Mouse (Mus musculus): ENCODE measurements around the gene 1700020L24Rik. TPM values are rescaled to one million over a fixed set of nuclear protein-coding genes. Genes with fewer than 3 reads are reported as not detected.
A peak's percentile ranks its signal among the peaks of the same experiment; 100 is the strongest.

The 1700020L24Rik gene
- not detected in 2 replicates for polyA plus RNA-seq (2015; fragmentation: Nextera tagmentation; extraction: Ambion mirVana)

GRCm38 (mm10) chr11:83437377-83437776, at the start of gene 1700020L24Rik:
TSS of gene 1700020L24Rik (plus strand) at chr11:83437677.
- Histone ChIP-seq H3K4me1 (replicated peaks) (0 out of 2 replicates have a peak, but pooled peaks cover 6% of the 10 kb centered on the region), H3K4me3 (replicated peaks) (no peak within 1 kb of the TSS), H3K9me3 (no peaks in the 10 kb centered on the region), H3K27me3 (peaks cover 30% of the 10 kb centered on the region), H3K4me2 (replicated peaks) (no peak within 1 kb of the TSS), H3K36me3 (no peaks in the 10 kb centered on the region), H3K9ac (replicated peaks) (no peak within 1 kb of the TSS), H3K27ac (no peak within 1 kb of the TSS)
- ATAC-seq, result no peak
- 96% methylated on average over 1 of the region's 1 CpGs for WGBS

GRCm38 (mm10) chr11:83393062-83393461, 44.4 kb upstream of the 1700020L24Rik start:
- H3K9me3 ChIP-seq, result no peaks in the 10 kb centered on the region
- ATAC-seq, result no peak
- H3K36me3 ChIP-seq, result peaks cover 65% of the 10 kb centered on the region
- peaks cover 14% of the 10 kb centered on the region for H3K4me1 ChIP-seq (replicated peaks)
- H3K9ac ChIP-seq (replicated peaks), result no peak overlapping the region
- H3K4me3 ChIP-seq (replicated peaks), result no peak overlapping the region
- H3K4me2 ChIP-seq (replicated peaks), result no peak overlapping the region
- 98% methylated on average over 4 of the region's 4 CpGs for WGBS
- no peak overlapping the region for H3K27ac ChIP-seq
- H3K27me3 ChIP-seq, result no peaks in the 10 kb centered on the region

DNA sequence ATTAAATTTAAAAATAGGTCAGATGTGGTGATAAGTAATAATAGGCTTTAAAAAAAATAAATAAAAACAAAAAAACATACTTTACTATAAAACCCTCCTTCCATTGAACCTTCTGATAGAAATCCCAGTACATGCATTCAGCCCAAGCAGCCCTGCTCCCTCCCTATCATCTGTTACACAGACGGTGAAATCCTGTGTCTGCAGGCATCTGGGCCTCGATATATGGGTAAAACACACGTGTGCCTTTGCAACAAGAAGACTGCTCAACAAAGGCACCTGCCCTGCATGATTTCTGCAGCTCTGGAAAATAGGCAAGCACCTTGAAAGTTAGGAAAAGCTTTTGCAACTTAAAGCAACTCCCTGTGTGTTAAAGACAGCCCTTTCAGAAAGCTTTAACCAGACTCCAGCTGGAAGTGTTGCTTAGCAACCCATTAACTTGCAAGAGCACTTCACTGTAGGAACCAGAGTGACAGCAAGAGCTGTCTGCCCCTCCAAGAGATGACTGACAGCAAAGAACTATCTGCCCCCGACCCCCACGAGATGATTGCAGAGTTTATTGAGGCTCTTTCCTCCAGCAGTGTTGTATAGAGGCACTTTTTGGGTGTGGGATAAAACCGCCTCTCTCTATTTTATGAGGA, 42.6 kb upstream of the 1700020L24Rik start:
- H3K4me3 ChIP-seq (replicated peaks), result no peak overlapping the region
- ATAC-seq, result peak; percentile 43; the same call in 1 of the 2 replicates
- peaks cover 14% of the 10 kb centered on the region for H3K4me1 ChIP-seq (replicated peaks)
- H3K9me3 ChIP-seq, result no peaks in the 10 kb centered on the region
- 12% methylated on average over 6 of the region's 6 CpGs for WGBS
- no peaks in the 10 kb centered on the region for H3K27me3 ChIP-seq
- no peak overlapping the region for H3K4me2 ChIP-seq (replicated peaks)
- H3K27ac ChIP-seq, result 0 out of 2 replicates have a peak overlapping the region, but pooled peaks have one; percentile 35
- peaks cover 67% of the 10 kb centered on the region for H3K36me3 ChIP-seq
- H3K9ac ChIP-seq (replicated peaks), result no peak overlapping the region

- Histone ChIP-seq H3K9ac (replicated peaks) (no peak overlapping the region), H3K4me1 (replicated peaks) (peaks cover 14% of the 10 kb centered on the region), H3K27me3 (no peaks in the 10 kb centered on the region), H3K4me2 (replicated peaks) (no peak overlapping the region), H3K4me3 (replicated peaks) (no peak overlapping the region), H3K36me3 (peaks cover 57% of the 10 kb centered on the region), H3K9me3 (no peaks in the 10 kb centered on the region), H3K27ac (no peak overlapping the region)
- ATAC-seq, result no peak
- 93% methylated on average over 7 of the region's 7 CpGs for WGBS
Observed at GRCm38 (mm10) chr11:83397626-83398025, 39.9 kb upstream of the 1700020L24Rik start.

GRCm38 (mm10) chr11:83398724-83399123, 38.8 kb upstream of the 1700020L24Rik start:
- 83% methylated on average over 5 of the region's 5 CpGs for WGBS
- no peaks in the 10 kb centered on the region for H3K27me3 ChIP-seq
- ATAC-seq, result no peak

GRCm38 (mm10) chr11:83403787-83404186, 33.7 kb upstream of the 1700020L24Rik start:
- 82% methylated on average over 7 of the region's 7 CpGs for WGBS
- Histone ChIP-seq H3K9ac (replicated peaks) (no peak overlapping the region), H3K27ac (no peak overlapping the region), H3K27me3 (no peaks in the 10 kb centered on the region), H3K9me3 (no peaks in the 10 kb centered on the region), H3K36me3 (peaks cover 34% of the 10 kb centered on the region), H3K4me3 (replicated peaks) (no peak overlapping the region), H3K4me1 (replicated peaks) (no peaks in the 10 kb centered on the region), H3K4me2 (replicated peaks) (no peak overlapping the region)
- ATAC-seq, result no peak

More at GRCm38 (mm10) chr11:83398724-83399123, 38.8 kb upstream of the 1700020L24Rik start:
- H3K27ac ChIP-seq, result no peak overlapping the region
- peaks cover 14% of the 10 kb centered on the region for H3K4me1 ChIP-seq (replicated peaks)
- no peaks in the 10 kb centered on the region for H3K9me3 ChIP-seq
- no peak overlapping the region for H3K4me3 ChIP-seq (replicated peaks)
- H3K4me2 ChIP-seq (replicated peaks), result no peak overlapping the region
- peaks cover 57% of the 10 kb centered on the region for H3K36me3 ChIP-seq
- no peak overlapping the region for H3K9ac ChIP-seq (replicated peaks)

DNA sequence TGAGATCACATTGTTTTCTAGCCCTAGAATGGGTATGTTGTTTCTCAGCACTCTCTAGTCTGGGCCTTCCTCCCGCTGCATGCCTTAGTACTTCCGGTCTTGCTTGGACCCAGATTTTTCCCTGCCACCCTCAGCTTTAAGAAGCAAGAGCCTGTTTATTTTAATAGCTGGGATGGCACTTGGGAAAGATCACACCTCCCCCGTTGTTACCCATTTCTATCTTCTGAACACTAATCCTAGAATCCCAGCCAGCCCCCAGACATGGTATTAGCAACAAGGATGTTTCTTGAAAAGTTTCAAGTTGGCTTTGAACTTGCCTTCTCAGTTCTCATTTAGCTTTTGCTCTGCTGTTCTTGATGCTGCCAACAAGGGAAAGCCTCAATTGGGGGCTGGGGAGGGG, 31.1 kb upstream of the 1700020L24Rik start:
- peaks cover 22% of the 10 kb centered on the region for H3K36me3 ChIP-seq
- H3K4me3 ChIP-seq (replicated peaks), result no peak overlapping the region
- no peak overlapping the region for H3K9ac ChIP-seq (replicated peaks)
- no peak for ATAC-seq
- 70% methylated on average over 3 of the region's 3 CpGs for WGBS
- H3K4me2 ChIP-seq (replicated peaks), result no peak overlapping the region
- no peak overlapping the region for H3K27ac ChIP-seq
- no peaks in the 10 kb centered on the region for H3K27me3 ChIP-seq
- H3K4me1 ChIP-seq (replicated peaks), result peaks cover 21% of the 10 kb centered on the region
- no peaks in the 10 kb centered on the region for H3K9me3 ChIP-seq

DNA sequence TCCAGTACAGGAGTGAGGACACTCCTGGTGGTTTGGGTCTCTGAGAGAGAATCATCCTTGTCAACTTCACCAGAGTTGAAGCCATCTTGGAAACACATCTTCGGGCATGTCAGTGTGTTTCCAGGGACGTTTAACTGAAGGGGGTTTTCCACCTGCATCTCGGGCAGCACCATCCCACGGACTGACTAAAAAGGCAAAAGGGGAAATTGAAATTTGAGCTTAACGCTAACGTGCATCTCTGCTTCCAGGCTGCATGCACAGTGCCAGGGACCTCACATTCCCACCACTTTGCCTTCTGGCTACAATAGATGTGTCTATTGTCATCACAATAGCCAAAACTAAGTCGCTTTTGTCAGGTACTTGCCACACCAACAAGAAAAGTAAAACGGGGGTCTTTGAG, 29.2 kb upstream of the 1700020L24Rik start:
- Histone ChIP-seq H3K9ac (replicated peaks) (no peak overlapping the region), H3K36me3 (peaks cover 11% of the 10 kb centered on the region), H3K27ac (no peak overlapping the region), H3K4me1 (replicated peaks) (peaks cover 30% of the 10 kb centered on the region), H3K27me3 (no peaks in the 10 kb centered on the region), H3K9me3 (no peaks in the 10 kb centered on the region), H3K4me2 (replicated peaks) (no peak overlapping the region), H3K4me3 (replicated peaks) (no peak overlapping the region)
- WGBS, result 49% methylated on average over 8 of the region's 8 CpGs
- ATAC-seq, result no peak

DNA sequence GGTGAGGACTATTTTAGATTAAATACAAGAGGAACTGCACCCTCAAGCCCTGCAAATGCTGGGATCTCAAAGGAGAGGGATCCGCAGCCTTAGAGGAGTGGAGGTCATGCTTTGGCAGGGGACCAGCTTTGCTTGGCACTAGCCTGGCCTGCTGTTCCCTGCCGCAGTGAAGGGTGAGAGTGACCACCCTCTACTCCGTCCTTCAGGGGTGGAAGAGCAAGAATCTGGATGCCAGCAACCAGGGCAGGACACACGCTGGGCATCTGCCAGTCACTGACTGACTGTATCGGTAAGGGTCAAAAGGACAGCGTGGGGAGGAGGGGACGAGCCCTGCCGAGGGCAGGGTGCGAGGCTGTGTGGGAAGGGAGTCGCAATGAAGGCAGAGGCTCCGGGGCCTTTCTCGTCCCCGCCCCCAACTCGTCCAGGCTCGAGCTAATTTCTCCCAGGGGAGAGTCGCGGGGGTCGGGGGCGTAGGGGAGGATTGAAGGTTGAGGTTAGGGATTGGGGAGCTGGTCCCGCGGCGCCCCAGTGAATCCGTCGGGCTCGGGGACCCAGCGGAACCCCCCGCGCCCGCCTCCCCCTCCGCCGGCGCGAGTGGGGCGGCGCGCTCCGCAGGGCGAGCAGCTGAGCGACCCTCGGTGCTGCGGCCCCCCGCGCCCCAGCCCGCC, 28.3 kb upstream of the 1700020L24Rik start, which contains the start of gene Rasl10b:
Gene Rasl10b (plus strand): TSS at position 51 of the 668 bp plus-strand sequence.
- Histone ChIP-seq H3K9ac (replicated peaks) (peak within 1 kb of the TSS; percentile 92), H3K4me1 (replicated peaks) (peaks cover 30% of the 10 kb centered on the region), H3K27me3 (no peaks in the 10 kb centered on the region), H3K27ac (peak within 1 kb of the TSS; percentile 59), H3K9me3 (no peaks in the 10 kb centered on the region), H3K4me2 (replicated peaks) (peak within 1 kb of the TSS; percentile 68), H3K4me3 (replicated peaks) (peak within 1 kb of the TSS; percentile 84), H3K36me3 (peaks cover under 1% of the 10 kb centered on the region)
- under 1% methylated on average over 25 of the region's 44 CpGs for WGBS
- peak; percentile 88 for ATAC-seq

GRCm38 (mm10) chr11:83409792-83410291, 27.6 kb upstream of the 1700020L24Rik start:
- ATAC-seq, result peak; percentile 73
- 2% methylated on average over 22 of the region's 40 CpGs for WGBS

GRCm38 (mm10) chr11:83410510-83410909, 27.0 kb upstream of the 1700020L24Rik start:
- 19% methylated on average over 6 of the region's 6 CpGs for WGBS
- Histone ChIP-seq H3K27ac (no peak overlapping the region), H3K36me3 (no peaks in the 10 kb centered on the region), H3K9me3 (no peaks in the 10 kb centered on the region), H3K4me2 (replicated peaks) (peak overlapping the region; percentile 68), H3K4me1 (replicated peaks) (peaks cover 30% of the 10 kb centered on the region), H3K4me3 (replicated peaks) (peak overlapping the region; percentile 84), H3K9ac (replicated peaks) (peak overlapping the region; percentile 92), H3K27me3 (no peaks in the 10 kb centered on the region)
- ATAC-seq, result no peak

More at GRCm38 (mm10) chr11:83409792-83410291, 27.6 kb upstream of the 1700020L24Rik start:
- Histone ChIP-seq H3K4me2 (replicated peaks) (peak overlapping the region; percentile 68), H3K9ac (replicated peaks) (peak overlapping the region; percentile 92), H3K9me3 (no peaks in the 10 kb centered on the region), H3K4me3 (replicated peaks) (peak overlapping the region; percentile 84), H3K27ac (peak overlapping the region; percentile 59), H3K36me3 (no peaks in the 10 kb centered on the region), H3K27me3 (no peaks in the 10 kb centered on the region), H3K4me1 (replicated peaks) (peaks cover 30% of the 10 kb centered on the region)

GRCm38 (mm10) chr11:83417080-83417479, 20.4 kb upstream of the 1700020L24Rik start:
- WGBS, result 13% methylated on average over 5 of the region's 5 CpGs
- Histone ChIP-seq H3K9me3 (no peaks in the 10 kb centered on the region), H3K27ac (no peak overlapping the region), H3K27me3 (peaks cover 49% of the 10 kb centered on the region), H3K4me1 (replicated peaks) (peaks cover 10% of the 10 kb centered on the region), H3K4me2 (replicated peaks) (no peak overlapping the region), H3K4me3 (replicated peaks) (no peak overlapping the region), H3K36me3 (no peaks in the 10 kb centered on the region), H3K9ac (replicated peaks) (no peak overlapping the region)
- no peak for ATAC-seq

Data from midbrain, embryonic 13.5 days (tissue).